Mouse (Mus musculus) midbrain, embryonic 15.5 days (tissue): ENCODE results near the gene Phc3. TPM values are rescaled to one million over a fixed set of nuclear protein-coding genes. Genes with fewer than 3 reads are reported as not detected.

Experiments used
- ATAC-seq: fragments of 200-750 bp; cut with Nextera tagmentation; replicated peaks from 2 replicates; pipeline ENCODE4 v1.8.0; 2017; ENCODE audit warnings: moderate TSS enrichment
- H3K27ac ChIP-seq: fragments of 300-500 bp; sonication (generic); 2 replicates; pipeline ENCODE4 v1.5.1; 2015; ENCODE audit warnings: mild to moderate bottlenecking, inconsistent platforms
- H3K27me3 ChIP-seq: fragments of 300-500 bp; sonication (generic); replicated peaks from 2 replicates; pipeline ENCODE4 v1.6.1; 2015; ENCODE audit warnings: inconsistent platforms
- H3K36me3 ChIP-seq: fragments of 300-500 bp; sonication (generic); replicated peaks from 2 replicates; pipeline ENCODE4 v1.6.1; 2015; ENCODE audit warnings: inconsistent platforms
- H3K4me1 ChIP-seq: fragments of 300-500 bp; sonication (generic); 2 replicates; pipeline ENCODE4 v1.6.1; 2015; ENCODE audit warnings: inconsistent platforms
- H3K4me2 ChIP-seq: fragments of 300-500 bp; sonication (generic); 2 replicates; pipeline ENCODE4 v1.6.1; 2015; ENCODE audit warnings: inconsistent platforms, mild to moderate bottlenecking, moderate library complexity
- H3K4me3 ChIP-seq: fragments of 300-500 bp; sonication (generic); 2 replicates; pipeline ENCODE4 v1.5.1; 2015; ENCODE audit warnings: mild to moderate bottlenecking, inconsistent platforms
- H3K9ac ChIP-seq: fragments of 300-500 bp; sonication (generic); 2 replicates; pipeline ENCODE4 v1.6.1; 2015; ENCODE audit warnings: mild to moderate bottlenecking, inconsistent platforms
- H3K9me3 ChIP-seq: fragments of 300-500 bp; sonication (generic); 2 replicates; pipeline ENCODE4 v1.6.1; 2016; ENCODE audit warnings: inconsistent platforms
- WGBS: fragments of 180-500 bp; shearing (Covaris S2); methylation state at CpG from one replicate; pipeline ENCODE4 v1.1.7; 2015; ENCODE audit warnings: mixed read lengths; 5-methylcytosine and 5-hydroxymethylcytosine counted together
- polyA plus RNA-seq: library from polyadenylated mRNA; unstranded; fragments of >200 nt; fragmentation: Nextera tagmentation; extraction: Ambion mirVana; gene quantifications from 2 replicates; pipeline ENCODE4 v1.2.1, GENCODE M21; 2015

The Phc3 gene
- polyA plus RNA-seq, 1 experiment from 2014 or later = 8.6 TPM

DNA sequence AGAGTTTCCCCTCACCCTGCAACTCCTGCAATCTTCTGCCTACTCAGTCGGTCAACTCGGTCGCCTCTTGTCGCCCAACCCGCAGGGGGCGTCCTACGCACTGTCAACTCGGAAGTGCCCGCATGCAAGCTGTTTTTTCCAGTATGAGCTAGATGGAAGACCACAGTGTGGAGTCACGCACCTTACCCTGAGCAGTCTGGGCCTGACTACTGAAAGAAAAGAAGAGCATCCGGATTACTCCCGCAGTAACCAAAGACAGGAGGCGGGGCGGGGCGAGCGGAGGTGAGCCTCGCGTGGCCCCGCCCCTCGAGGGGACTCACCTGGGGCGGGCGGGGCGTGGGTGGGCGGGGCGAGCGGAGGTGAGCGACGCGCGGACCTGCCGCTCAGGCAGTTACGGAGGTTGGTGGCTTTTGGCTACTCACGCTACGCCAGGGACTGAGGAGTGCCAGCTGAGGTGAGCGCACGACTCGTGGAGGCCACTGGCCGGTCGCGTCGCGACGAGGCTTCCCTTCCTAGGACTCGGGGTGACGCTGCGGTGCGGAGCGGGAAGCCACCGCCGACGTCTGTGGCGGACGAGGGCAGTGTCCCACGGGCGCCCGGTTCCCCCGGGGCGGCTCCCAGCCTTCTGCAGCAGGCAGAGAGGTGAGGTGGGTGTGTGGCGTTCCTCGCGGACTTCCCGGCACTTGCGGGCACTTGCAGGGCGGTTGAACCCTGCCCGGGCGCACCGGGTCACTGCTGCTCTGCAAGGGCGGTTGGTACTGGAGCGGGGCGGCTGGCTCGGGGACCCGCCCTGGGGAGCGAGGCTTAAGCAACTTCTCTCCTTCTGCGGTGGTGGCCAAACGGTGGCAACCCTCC lies 113.4 kb downstream of the Phc3 start, which contains the start of gene Gpr160:
Gene Gpr160, plus strand, starts transcription at position 347 of the 855 bp plus-strand sequence.
- under 1% methylated on average over 74 of the region's 75 CpGs for WGBS
- Histone ChIP-seq H3K9ac (peak within 1 kb of the TSS; percentile 52), H3K27ac (no peak within 1 kb of the TSS), H3K4me3 (peak within 1 kb of the TSS; percentile 67), H3K9me3 (no peaks in the 10 kb centered on the region), H3K4me2 (peak within 1 kb of the TSS; percentile 99), H3K36me3 (no peaks in the 10 kb centered on the region), H3K4me1 (peaks cover 6% of the 10 kb centered on the region; the same call in 1 of the 2 replicates), H3K27me3 (peaks cover 15% of the 10 kb centered on the region)
- ATAC-seq = peak; percentile 93

DNA sequence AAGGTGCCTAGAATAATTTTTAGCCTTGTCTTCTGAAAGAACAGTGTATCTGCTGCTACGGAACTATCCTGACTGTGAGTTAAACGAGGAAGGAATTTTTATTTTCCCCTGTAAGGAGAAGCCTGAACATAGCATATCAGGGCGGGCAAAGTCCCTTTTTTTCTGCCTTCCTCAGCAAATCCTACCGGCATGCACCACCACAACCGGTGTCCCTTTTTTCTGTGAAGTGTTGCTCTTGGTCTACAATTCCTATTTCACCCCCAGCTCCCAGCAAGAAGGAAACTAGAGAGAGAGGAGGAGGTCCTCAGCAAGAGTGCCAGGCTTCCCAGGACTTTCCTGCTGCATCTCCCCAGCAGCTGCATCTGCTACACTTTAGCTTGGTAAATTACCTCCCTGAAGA lies 115.6 kb downstream of the Phc3 start:
- H3K9ac ChIP-seq = no peak overlapping the region
- H3K4me1 ChIP-seq = peaks cover 6% of the 10 kb centered on the region; the same call in 1 of the 2 replicates
- H3K36me3 ChIP-seq = no peaks in the 10 kb centered on the region
- H3K4me2 ChIP-seq = no peak overlapping the region
- H3K9me3 ChIP-seq = no peaks in the 10 kb centered on the region
- no peak for ATAC-seq
- 96% methylated on average over 5 of the region's 5 CpGs for WGBS
- peaks cover 15% of the 10 kb centered on the region for H3K27me3 ChIP-seq
- no peak overlapping the region for H3K27ac ChIP-seq
- no peak overlapping the region for H3K4me3 ChIP-seq

DNA sequence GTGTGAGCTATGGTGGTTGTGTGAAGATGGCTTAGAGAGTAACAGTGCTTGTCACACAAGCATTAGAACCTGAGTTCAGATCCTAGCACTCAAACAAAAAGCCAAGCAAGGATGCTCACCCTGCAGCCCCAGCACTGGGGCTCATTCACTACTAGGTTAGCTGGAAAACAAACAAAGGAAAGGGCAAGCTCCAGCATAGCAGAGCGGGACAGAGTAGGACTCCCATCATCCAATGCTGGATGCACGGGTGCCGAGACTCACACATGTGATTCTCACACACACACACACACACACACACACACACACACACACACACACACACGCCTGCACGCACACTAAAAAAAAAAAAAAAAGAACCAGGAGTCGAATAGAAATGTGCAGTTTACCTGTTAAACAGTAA lies 117.8 kb downstream of the Phc3 start:
- WGBS = 81% methylated on average over 6 of the region's 6 CpGs
- Histone ChIP-seq H3K36me3 (no peaks in the 10 kb centered on the region), H3K27me3 (peaks cover 15% of the 10 kb centered on the region), H3K4me1 (peaks cover 6% of the 10 kb centered on the region; the same call in 1 of the 2 replicates), H3K9me3 (no peaks in the 10 kb centered on the region), H3K9ac (no peak overlapping the region), H3K27ac (no peak overlapping the region), H3K4me2 (no peak overlapping the region), H3K4me3 (no peak overlapping the region)
- no peak for ATAC-seq

Other genes with a start within 250 kb of the Phc3 start
- gene Samd7, start 223.1 kb downstream of the Phc3 start, polyA plus RNA-seq = 0.05 TPM in 1 of 2 replicates, not detected in the other
- gene Sec62, start 176.5 kb downstream of the Phc3 start, polyA plus RNA-seq = 74.7 and 85.6 TPM in 2 replicates
- gene Gpr160, start 113.5 kb downstream of the Phc3 start, polyA plus RNA-seq = 1.0 and 1.5 TPM in 2 replicates
- gene Prkci, start 26.3 kb upstream of the Phc3 start, polyA plus RNA-seq = 24.8 and 27.3 TPM in 2 replicates
- gene Skil, start 125.6 kb upstream of the Phc3 start, polyA plus RNA-seq = 25.9 and 29.5 TPM in 2 replicates
- gene Cldn11, start 180.5 kb upstream of the Phc3 start, polyA plus RNA-seq = 57.8 and 75.1 TPM in 2 replicates